Mouse (Mus musculus): Measurements from ENCODE around the gene Zbtb11. TPM values are rescaled to one million over a fixed set of nuclear protein-coding genes. Genes with fewer than 3 reads are reported as not detected.

Gene Zbtb11
- polyA plus RNA-seq, 1 experiment from 2014 or later, result 6.0 TPM

- peak overlapping the region; percentile 99 for H3K9ac ChIP-seq (replicated peaks)
- peak overlapping the region; percentile 100 for H3K4me3 ChIP-seq (ENCODE audit: low read depth, low read length)
- H3K27ac ChIP-seq (ENCODE audit: low read depth), result peak overlapping the region; percentile 98
- under 1% methylated on average over 50 of the region's 55 CpGs for WGBS (ENCODE audit: insufficient replicate concordance)
- H3K9me3 ChIP-seq (ENCODE audit: low read length), result no peaks in the 10 kb centered on the region
- H3K36me3 ChIP-seq (replicated peaks; ENCODE audit: insufficient read depth, low read length), result peaks cover 36% of the 10 kb centered on the region
- peak; percentile 93 for DNase-seq
- TF ChIP-seq CTCF (IDR thresholded peaks at IDR 0.05; ENCODE audit: low read depth) (no peak), EP300 (IDR thresholded peaks at IDR 0.05; ENCODE audit: low read depth) (no peak)
- H3K4me1 ChIP-seq (ENCODE audit: insufficient read depth), result peaks cover 19% of the 10 kb centered on the region
- no peaks in the 10 kb centered on the region for H3K27me3 ChIP-seq (ENCODE audit: insufficient read depth, low read length)
- ATAC-seq, result peak; percentile 85
- H3K4me2 ChIP-seq (ENCODE audit: low read depth, low read length), result peak overlapping the region; percentile 91
Measured at GRCm38 (mm10) chr16:55974256-55974902, 696 bp downstream of the Zbtb11 start.

GRCm38 (mm10) chr16:55974903-55975285, 1.2 kb downstream of the Zbtb11 start:
- Histone ChIP-seq H3K9ac (replicated peaks) (peak overlapping the region; percentile 99), H3K4me3 (ENCODE audit: low read depth, low read length) (peak overlapping the region; percentile 100), H3K36me3 (replicated peaks; ENCODE audit: insufficient read depth, low read length) (peaks cover 36% of the 10 kb centered on the region), H3K27me3 (ENCODE audit: insufficient read depth, low read length) (no peaks in the 10 kb centered on the region), H3K4me1 (ENCODE audit: insufficient read depth) (peaks cover 19% of the 10 kb centered on the region), H3K4me2 (ENCODE audit: low read depth, low read length) (peak overlapping the region; percentile 91), H3K27ac (ENCODE audit: low read depth) (peak overlapping the region; percentile 98), H3K9me3 (ENCODE audit: low read length) (no peaks in the 10 kb centered on the region)
- peak; percentile 54 for ATAC-seq
- no peak for TF ChIP-seq CTCF (IDR thresholded peaks at IDR 0.05; ENCODE audit: low read depth)
- TF ChIP-seq EP300 (IDR thresholded peaks at IDR 0.05; ENCODE audit: low read depth), result no peak
- DNase-seq, result no peak
- WGBS (ENCODE audit: insufficient replicate concordance), result 6% methylated on average over 14 of the region's 14 CpGs

- no peak overlapping the region for H3K27ac ChIP-seq (ENCODE audit: low read depth)
- no peak overlapping the region for H3K4me3 ChIP-seq (ENCODE audit: low read depth, low read length)
- no peak overlapping the region for H3K9ac ChIP-seq (replicated peaks)
- ATAC-seq, result no peak
- peaks cover 58% of the 10 kb centered on the region for H3K36me3 ChIP-seq (replicated peaks; ENCODE audit: insufficient read depth, low read length)
- WGBS (ENCODE audit: insufficient replicate concordance), result 94% methylated on average over 3 of the region's 3 CpGs
- H3K4me2 ChIP-seq (ENCODE audit: low read depth, low read length), result no peak overlapping the region
- no peaks in the 10 kb centered on the region for H3K9me3 ChIP-seq (ENCODE audit: low read length)
- TF ChIP-seq EP300 (IDR thresholded peaks at IDR 0.05; ENCODE audit: low read depth) (no peak), CTCF (IDR thresholded peaks at IDR 0.05; ENCODE audit: low read depth) (no peak)
- no peak for DNase-seq
- no peaks in the 10 kb centered on the region for H3K27me3 ChIP-seq (ENCODE audit: insufficient read depth, low read length)
- H3K4me1 ChIP-seq (ENCODE audit: insufficient read depth), result no peaks in the 10 kb centered on the region; the same call in 1 of the 2 replicates
Measured at GRCm38 (mm10) chr16:55986001-55986400, 12.3 kb downstream of the Zbtb11 start.

GRCm38 (mm10) chr16:55990311-55990710, 16.6 kb downstream of the Zbtb11 start:
- no peak for TF ChIP-seq CTCF (IDR thresholded peaks at IDR 0.05; ENCODE audit: low read depth)
- TF ChIP-seq EP300 (IDR thresholded peaks at IDR 0.05; ENCODE audit: low read depth), result no peak
- ATAC-seq (0 out of 2 replicates have a peak, but pooled peaks have one; percentile 29), DNase-seq (no peak)
- H3K9ac ChIP-seq (replicated peaks), result no peak overlapping the region
- H3K27ac ChIP-seq (ENCODE audit: low read depth), result no peak overlapping the region
- H3K9me3 ChIP-seq (ENCODE audit: low read length), result no peaks in the 10 kb centered on the region
- no peaks in the 10 kb centered on the region for H3K27me3 ChIP-seq (ENCODE audit: insufficient read depth, low read length)
- H3K4me1 ChIP-seq (ENCODE audit: insufficient read depth), result no peaks in the 10 kb centered on the region; the same call in 1 of the 2 replicates
- H3K4me3 ChIP-seq (ENCODE audit: low read depth, low read length), result no peak overlapping the region
- 71% methylated on average over 4 of the region's 4 CpGs for WGBS (ENCODE audit: insufficient replicate concordance)
- H3K36me3 ChIP-seq (replicated peaks; ENCODE audit: insufficient read depth, low read length), result peaks cover 46% of the 10 kb centered on the region
- no peak overlapping the region for H3K4me2 ChIP-seq (ENCODE audit: low read depth, low read length)

GRCm38 (mm10) chr16:55994235-55994634, 20.6 kb downstream of the Zbtb11 start:
- no peaks in the 10 kb centered on the region; the same call in 1 of the 2 replicates for H3K4me1 ChIP-seq (ENCODE audit: insufficient read depth)
- H3K36me3 ChIP-seq (replicated peaks; ENCODE audit: insufficient read depth, low read length), result peaks cover 46% of the 10 kb centered on the region
- TF ChIP-seq CTCF (IDR thresholded peaks at IDR 0.05; ENCODE audit: low read depth) (no peak), EP300 (IDR thresholded peaks at IDR 0.05; ENCODE audit: low read depth) (no peak)
- DNase-seq (no peak), ATAC-seq (no peak)
- H3K9me3 ChIP-seq (ENCODE audit: low read length), result no peaks in the 10 kb centered on the region
- no peak overlapping the region for H3K9ac ChIP-seq (replicated peaks)
- 86% methylated on average over 2 of the region's 2 CpGs for WGBS (ENCODE audit: insufficient replicate concordance)
- no peak overlapping the region for H3K4me2 ChIP-seq (ENCODE audit: low read depth, low read length)
- no peak overlapping the region for H3K27ac ChIP-seq (ENCODE audit: low read depth)
- no peak overlapping the region for H3K4me3 ChIP-seq (ENCODE audit: low read depth, low read length)
- H3K27me3 ChIP-seq (ENCODE audit: insufficient read depth, low read length), result no peaks in the 10 kb centered on the region

GRCm38 (mm10) chr16:56006798-56007197, 33.1 kb downstream of the Zbtb11 start:
- Histone ChIP-seq H3K9me3 (ENCODE audit: low read length) (no peaks in the 10 kb centered on the region), H3K4me1 (ENCODE audit: insufficient read depth) (no peaks in the 10 kb centered on the region), H3K4me3 (ENCODE audit: low read depth, low read length) (no peak overlapping the region), H3K27ac (ENCODE audit: low read depth) (no peak overlapping the region), H3K27me3 (ENCODE audit: insufficient read depth, low read length) (no peaks in the 10 kb centered on the region), H3K9ac (replicated peaks) (no peak overlapping the region), H3K4me2 (ENCODE audit: low read depth, low read length) (no peak overlapping the region), H3K36me3 (replicated peaks; ENCODE audit: insufficient read depth, low read length) (peaks cover 61% of the 10 kb centered on the region)
- DNase-seq (no peak), ATAC-seq (no peak)
- WGBS (ENCODE audit: insufficient replicate concordance), result 92% methylated on average over 11 of the region's 11 CpGs
- TF ChIP-seq CTCF (IDR thresholded peaks at IDR 0.05; ENCODE audit: low read depth), result no peak
- no peak for TF ChIP-seq EP300 (IDR thresholded peaks at IDR 0.05; ENCODE audit: low read depth)

Data from liver, postnatal 0 days (tissue).